Mouse (Mus musculus): ENCODE results near the gene Bcl3.

The Bcl3 gene

DNA sequence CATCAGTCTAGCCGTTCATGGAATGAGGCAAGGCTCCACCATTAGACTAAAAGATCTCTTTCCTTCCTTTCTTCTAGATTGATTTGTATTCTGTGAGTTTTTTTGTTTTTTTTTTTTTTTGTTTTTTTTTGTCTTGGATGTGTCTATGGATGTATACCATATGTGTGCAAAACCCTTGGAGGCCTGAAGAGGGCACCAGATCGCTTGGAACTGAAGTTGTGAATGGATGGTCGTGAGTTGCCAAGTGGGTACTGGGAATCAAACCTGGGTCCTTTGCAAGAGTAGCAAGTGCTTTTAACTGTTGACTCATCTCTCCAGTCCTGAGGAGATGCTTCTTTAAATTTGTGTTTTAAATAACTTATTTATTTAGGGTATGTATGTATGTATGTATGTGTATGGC is 11.5 kb upstream of the Bcl3 start:
- DNase-seq (ENCODE audit: low spot score in 2 of 2), result no peak

GRCm38 (mm10) chr7:19831837-19832236 is 9.3 kb upstream of the Bcl3 start:
- DNase-seq (ENCODE audit: low spot score in 2 of 2), result no peak

- peak; percentile 58 to 62 for DNase-seq (ENCODE audit: low spot score in 2 of 2)
These were observed 8.1 kb upstream of the Bcl3 start for GRCm38 (mm10) chr7:19830682-19831156.

- DNase-seq (ENCODE audit: low spot score in 2 of 2), result no peak
These were observed 7.1 kb upstream of the Bcl3 start for GRCm38 (mm10) chr7:19829694-19830093.

GRCm38 (mm10) chr7:19826756-19827155 is 4.2 kb upstream of the Bcl3 start:
- DNase-seq (ENCODE audit: low spot score in 2 of 2), result no peak

GRCm38 (mm10) chr7:19824182-19824973 is 1.8 kb upstream of the Bcl3 start:
- DNase-seq (ENCODE audit: low spot score in 2 of 2), result peak in 1 of 2 experiments; percentile 34

DNA sequence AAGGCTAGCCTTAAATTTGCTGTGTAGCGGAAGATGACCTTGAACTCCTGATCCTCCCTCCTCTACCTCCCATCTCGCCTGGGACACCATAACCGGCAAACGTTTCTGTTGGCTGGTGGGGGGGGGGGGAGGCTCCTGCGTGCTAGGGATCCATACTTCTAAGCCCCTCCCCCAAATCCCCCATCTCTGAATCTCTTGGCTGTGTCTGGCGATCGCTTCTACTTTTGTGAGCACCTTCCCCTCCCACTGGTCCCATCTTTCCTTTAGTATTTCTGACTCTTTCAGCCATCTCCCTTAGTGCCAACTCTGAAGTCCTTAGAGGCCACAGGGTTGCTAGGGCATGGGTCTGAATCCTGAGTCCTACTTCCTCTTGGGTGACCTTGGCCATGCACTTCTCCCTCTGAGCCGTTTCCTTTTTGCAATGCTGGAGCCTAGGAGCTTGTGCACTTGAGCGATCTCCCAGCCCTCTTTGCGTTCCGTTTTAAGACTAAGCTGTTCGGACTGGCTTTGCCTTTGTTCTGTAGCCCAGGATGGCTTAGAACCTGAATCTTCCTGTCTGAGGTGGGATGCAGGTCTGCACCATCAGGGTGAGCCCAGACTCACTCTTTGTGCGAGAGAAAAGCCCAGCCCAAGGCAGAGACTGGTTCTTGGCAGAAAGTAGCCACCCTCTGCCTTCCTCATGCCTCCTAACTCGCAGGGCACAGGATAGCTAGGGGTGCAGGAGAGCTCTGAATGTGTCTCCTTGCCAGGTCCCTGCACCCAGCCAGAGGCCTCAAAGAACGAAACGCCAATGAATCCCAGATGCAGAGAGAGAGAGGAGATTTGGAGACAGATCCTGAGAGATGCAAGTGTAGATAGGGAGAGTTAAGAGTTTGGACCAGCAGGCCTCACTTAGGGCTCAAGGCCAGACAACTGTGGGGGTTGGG is 949 bp upstream of the Bcl3 start:
- DNase-seq (ENCODE audit: low spot score in 2 of 2), result no peak

GRCm38 (mm10) chr7:19822193-19822592 is 377 bp downstream of the Bcl3 start:
- DNase-seq (ENCODE audit: low spot score in 2 of 2), result no peak

DNA sequence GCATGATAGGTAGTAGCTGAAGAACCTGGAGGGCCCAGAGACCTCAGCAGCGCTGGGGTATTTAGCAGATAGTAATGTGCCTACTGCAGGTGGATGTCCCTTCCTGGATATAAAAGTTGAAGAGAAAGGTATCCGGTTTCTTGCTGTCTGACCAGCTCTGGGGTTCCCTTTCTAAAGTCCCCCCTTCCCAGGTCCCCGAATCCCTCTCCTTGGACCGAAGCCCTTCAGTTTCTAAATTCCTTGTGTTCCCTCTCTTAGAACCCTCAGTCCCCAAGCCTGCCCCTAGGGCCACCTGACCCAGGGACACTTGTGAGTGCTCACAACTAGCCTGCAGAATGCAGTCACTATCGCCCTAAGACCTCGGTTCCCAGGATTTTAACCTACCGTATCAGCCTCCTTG is 937 bp downstream of the Bcl3 start:
- DNase-seq (ENCODE audit: low spot score in 2 of 2), result no peak

- no peak for DNase-seq (ENCODE audit: low spot score in 2 of 2)
These were observed 2.1 kb downstream of the Bcl3 start for GRCm38 (mm10) chr7:19820347-19821048.

- no peak for DNase-seq (ENCODE audit: low spot score in 2 of 2)
These were observed 3.7 kb downstream of the Bcl3 start for GRCm38 (mm10) chr7:19818875-19819274.

DNA sequence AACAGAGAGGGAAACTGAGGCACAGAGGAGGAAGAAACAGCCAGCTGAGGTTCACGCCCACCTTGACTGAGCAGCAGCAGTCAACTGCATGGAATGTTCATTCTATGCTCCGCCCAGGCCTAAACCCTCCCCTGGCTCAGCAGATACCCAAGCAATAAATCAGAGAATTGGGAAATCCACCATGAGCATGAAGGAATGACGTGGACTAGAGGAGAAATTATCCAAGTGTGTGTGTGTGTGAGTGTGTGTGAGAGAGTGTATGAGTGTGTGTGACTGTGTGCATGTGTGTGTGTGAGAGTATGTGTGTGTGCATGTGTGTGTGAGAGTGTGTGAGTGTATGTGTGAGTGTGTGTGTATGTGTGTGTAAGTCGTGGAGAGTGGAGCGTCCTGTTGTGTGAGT is 4.1 kb downstream of the Bcl3 start:
- DNase-seq (ENCODE audit: low spot score in 2 of 2), result no peak

- peak; percentile 47 to 58 for DNase-seq (ENCODE audit: low spot score in 2 of 2)
These were observed 5.0 kb downstream of the Bcl3 start for GRCm38 (mm10) chr7:19817382-19818105.

GRCm38 (mm10) chr7:19816224-19816771 is 6.3 kb downstream of the Bcl3 start:
- DNase-seq (ENCODE audit: low spot score in 2 of 2), result peak; percentile 67 to 74

- DNase-seq (ENCODE audit: low spot score in 2 of 2), result no peak
These were observed 7.0 kb downstream of the Bcl3 start for GRCm38 (mm10) chr7:19815296-19816223.

DNA sequence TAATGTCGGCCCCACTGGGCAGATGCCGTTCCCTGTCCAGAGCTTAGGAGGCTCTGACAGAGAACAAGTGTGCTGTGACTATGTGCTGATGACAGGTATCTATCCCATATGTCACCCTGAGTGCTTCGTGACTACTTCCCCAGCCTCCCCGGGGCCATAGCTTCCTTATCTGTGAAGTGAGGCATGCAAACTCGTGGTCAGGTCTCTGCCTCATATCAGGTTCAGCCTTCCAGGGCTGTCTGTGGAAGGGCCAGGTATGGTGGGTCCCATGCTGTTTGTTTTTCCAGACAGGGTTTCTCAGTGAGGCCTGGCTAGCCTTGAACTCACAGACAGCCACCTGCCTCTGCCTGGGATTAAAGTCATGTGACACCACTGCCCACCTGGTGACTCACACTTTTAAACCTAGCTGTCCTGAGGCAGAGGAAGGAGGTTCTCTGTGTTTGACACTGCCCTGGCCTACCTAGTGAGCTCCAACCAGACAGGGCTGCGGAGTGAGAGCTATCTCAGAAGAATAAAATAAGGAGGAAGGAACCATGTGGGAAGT is 8.9 kb downstream of the Bcl3 start:
- no peak for DNase-seq (ENCODE audit: low spot score in 2 of 2)

GRCm38 (mm10) chr7:19813161-19813560 is 9.4 kb downstream of the Bcl3 start:
- no peak for DNase-seq (ENCODE audit: low spot score in 2 of 2)

DNA sequence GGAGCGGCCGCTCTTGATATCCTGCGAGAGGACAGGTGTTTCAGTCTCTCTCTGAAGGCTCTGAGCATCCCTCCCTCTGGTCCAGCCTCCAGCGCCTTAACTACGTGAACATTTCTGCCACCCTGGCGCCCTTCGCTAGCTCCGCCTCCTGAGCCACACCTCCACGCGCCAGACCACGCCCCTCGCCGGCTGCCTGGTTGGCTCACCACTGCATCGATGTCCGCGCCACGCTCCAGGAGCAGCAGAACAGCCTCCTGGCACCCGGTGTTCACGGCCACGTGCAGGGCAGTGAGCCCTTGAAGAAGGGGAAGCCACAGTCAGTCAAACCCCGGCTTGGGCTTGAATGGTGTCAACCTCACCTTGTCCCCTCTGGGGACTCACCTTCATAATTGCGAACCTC is 11.5 kb downstream of the Bcl3 start:
- DNase-seq (ENCODE audit: low spot score in 2 of 2), result peak in 1 of 2 experiments; percentile 39

DNA sequence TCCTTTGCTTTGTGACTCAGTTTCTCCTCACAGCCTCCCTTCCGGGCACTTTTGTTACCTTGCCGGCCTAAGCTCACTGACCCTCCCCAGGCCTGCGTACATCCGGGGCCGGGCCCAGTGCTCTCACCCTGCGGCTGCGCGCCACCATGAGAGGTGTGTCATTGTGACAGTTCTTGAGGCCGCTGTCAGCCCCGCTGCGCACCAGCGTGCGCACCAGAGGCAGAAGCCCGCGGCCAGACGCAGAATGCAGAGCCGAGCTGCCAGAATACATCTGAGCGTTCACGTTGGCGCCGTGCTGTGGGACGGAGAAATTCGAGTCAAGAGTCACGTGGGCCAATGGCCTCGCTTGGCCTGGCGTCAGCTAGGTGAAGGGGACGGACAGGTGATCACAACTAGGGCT is 13.2 kb downstream of the Bcl3 start:
- peak; percentile 48 for DNase-seq (ENCODE audit: low spot score in 2 of 2)

Data from right cerebral cortex, postnatal 10 days (tissue).